Mouse (Mus musculus) liver, adult 2 months (tissue): ENCODE results near the gene Ms4a18. TPM values are rescaled to one million over a fixed set of nuclear protein-coding genes. Genes with fewer than 3 reads are reported as not detected.

Experiments used
- DNase-seq: peaks from one replicate; pipeline ENCODE4 v3.0.0-alpha.2; 2011; ENCODE audit warnings: low read depth, low spot score; ENCODE audit errors: extremely low read depth
- H3K27ac ChIP-seq: fragments of 200-500 bp; replicated peaks from 2 replicates; pipeline ENCODE4 v1.5.1; 2012; ENCODE audit warnings: low read depth, mild to moderate bottlenecking, control low read depth, inconsistent platforms, low read length; ENCODE audit not compliant: insufficient read depth
- H3K27me3 ChIP-seq: fragments of 200-500 bp; 2 replicates; pipeline ENCODE4 v1.6.1; 2012; ENCODE audit warnings: mild to moderate bottlenecking, moderate library complexity, low read length, inconsistent platforms; ENCODE audit not compliant: control insufficient read depth, insufficient read depth
- H3K36me3 ChIP-seq: fragments of 200-500 bp; 2 replicates; pipeline ENCODE4 v1.6.1; 2012; ENCODE audit warnings: low read length, inconsistent platforms; ENCODE audit not compliant: control insufficient read depth, insufficient read depth
- H3K4me1 ChIP-seq: fragments of 200-500 bp; 2 replicates; pipeline ENCODE4 v1.6.1; 2011; ENCODE audit warnings: low read length; ENCODE audit not compliant: control insufficient read depth, insufficient read depth
- H3K4me3 ChIP-seq: fragments of 200-500 bp; 2 replicates; pipeline ENCODE4 v1.5.1; 2011; ENCODE audit warnings: low read depth, mild to moderate bottlenecking, control low read depth, low read length, moderate library complexity; ENCODE audit not compliant: insufficient read depth
- H3K79me2 ChIP-seq: fragments of 200-500 bp; 2 replicates; pipeline ENCODE4 v1.6.1; 2012; ENCODE audit warnings: inconsistent platforms, mild to moderate bottlenecking, low read length, moderate library complexity; ENCODE audit not compliant: control insufficient read depth, insufficient read depth
- H3K9ac ChIP-seq: fragments of 200-500 bp; 2 replicates; pipeline ENCODE4 v1.6.1; 2012; ENCODE audit warnings: low read depth, mild to moderate bottlenecking, control low read depth, inconsistent platforms, low read length
- CTCF ChIP-seq: fragments of 200-500 bp; IDR thresholded peaks from 2 replicates; pipeline ENCODE4 v1.5.1; 2011; ENCODE audit warnings: low read depth, low read length, control low read depth
- POLR2A ChIP-seq: fragments of 200-500 bp; IDR thresholded peaks from 2 replicates; pipeline ENCODE4 v1.6.1; 2011; ENCODE audit warnings: low read length, control low read depth; ENCODE audit not compliant: insufficient read depth; ENCODE audit errors: extremely low read depth
- WGBS: fragments of 180-500 bp; shearing (Covaris S2); methylation state at CpG from one replicate; pipeline ENCODE4 v1.1.7; 2018; 5-methylcytosine and 5-hydroxymethylcytosine counted together
- polyA plus RNA-seq: library from polyadenylated mRNA; depleted of rRNA; stranded (reverse); fragments of >200 nt; gene quantifications from 2 replicates; pipeline ENCODE4 v1.2.3, GENCODE M21; 2012
- total RNA-seq: library from RNA; depleted of rRNA; stranded (reverse); fragments of >200 nt; gene quantifications from 2 replicates; pipeline ENCODE4 v1.2.3, GENCODE M21; 2014

Gene Ms4a18
- total and polyA plus RNA-seq, 2 experiments, result not detected

DNA sequence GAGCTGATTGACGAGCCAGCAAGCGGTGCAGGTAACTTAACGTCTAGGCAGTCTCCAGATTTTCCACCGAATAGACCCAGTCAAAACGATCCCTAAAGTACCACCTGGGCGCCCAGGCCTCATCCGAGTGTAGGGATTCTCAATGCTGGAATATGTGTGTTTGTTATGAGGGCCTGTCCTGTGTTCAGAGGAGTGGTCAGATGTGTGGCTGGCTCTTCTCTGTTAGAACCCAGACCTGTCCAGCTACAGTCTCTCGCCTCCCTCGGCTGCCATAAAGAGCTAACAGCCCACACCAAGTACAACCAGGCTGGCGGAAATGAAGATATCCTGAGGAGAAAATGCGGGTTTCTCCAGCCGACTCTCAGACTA is 57.9 kb downstream of the Ms4a18 start:
- WGBS, result 52% methylated on average over 12 of the region's 12 CpGs

DNA sequence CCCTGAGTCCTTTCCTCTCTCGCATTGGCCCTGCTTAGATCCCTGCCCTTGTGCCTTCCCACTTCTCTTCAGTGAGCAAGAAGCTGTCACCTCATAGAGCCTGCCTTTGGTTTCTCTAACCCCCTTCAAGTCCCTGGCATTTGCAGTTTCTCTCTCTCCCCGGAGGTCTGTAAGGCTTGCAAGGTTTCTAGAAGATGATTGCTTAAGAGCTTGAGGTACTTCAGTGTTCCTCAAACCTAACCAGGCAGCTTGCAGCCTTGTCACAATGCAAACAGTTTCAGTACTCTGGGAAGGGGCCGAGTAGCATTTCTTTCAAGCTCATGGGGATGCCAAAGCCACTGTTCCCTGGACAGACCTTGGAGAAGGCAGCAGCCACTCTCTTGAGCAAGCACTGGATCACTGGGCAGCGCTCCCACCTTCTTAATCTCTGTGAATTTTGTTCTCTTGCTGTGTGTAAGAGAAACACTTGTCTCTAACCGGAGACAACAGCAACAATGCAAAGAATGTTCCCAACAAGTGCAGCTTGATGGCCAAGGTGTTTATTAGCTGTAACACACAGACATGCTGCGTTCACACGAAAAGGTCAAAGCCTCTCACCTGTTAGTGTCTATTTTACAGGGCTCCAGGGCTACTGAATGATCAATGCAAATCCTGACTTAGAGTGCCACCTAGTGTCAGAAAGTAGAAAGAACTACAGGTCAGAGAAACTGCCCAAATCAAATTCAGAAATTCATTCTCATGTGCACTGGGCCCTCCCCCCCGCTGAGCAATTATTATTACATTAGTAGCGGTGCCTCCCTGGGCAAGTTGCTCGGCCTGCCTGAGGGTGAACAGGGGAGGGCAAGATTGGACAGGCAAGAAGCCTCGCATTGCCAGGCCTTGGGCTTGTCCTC is 58.5 kb downstream of the Ms4a18 start:
- DNase-seq, result peak; percentile 62
- Histone ChIP-seq H3K4me3 (no peak overlapping the region), H3K27ac (no peak overlapping the region), H3K79me2 (no peaks in the 10 kb centered on the region), H3K4me1 (no peaks in the 10 kb centered on the region), H3K36me3 (no peaks in the 10 kb centered on the region), H3K27me3 (no peaks in the 10 kb centered on the region), H3K9ac (no peak overlapping the region)
- WGBS, result 30% methylated on average over 11 of the region's 11 CpGs
- TF ChIP-seq POLR2A, result no peak
- TF ChIP-seq CTCF, result peak; percentile 62

More for the DNA sequence above, 57.9 kb downstream of the Ms4a18 start:
- H3K4me3 ChIP-seq, result no peak overlapping the region
- no peaks in the 10 kb centered on the region for H3K27me3 ChIP-seq
- TF ChIP-seq CTCF (no peak), POLR2A (no peak)
- no peak overlapping the region for H3K9ac ChIP-seq
- no peaks in the 10 kb centered on the region for H3K4me1 ChIP-seq
- no peak overlapping the region for H3K27ac ChIP-seq
- H3K79me2 ChIP-seq, result no peaks in the 10 kb centered on the region
- H3K36me3 ChIP-seq, result no peaks in the 10 kb centered on the region
- DNase-seq, result no peak

DNA sequence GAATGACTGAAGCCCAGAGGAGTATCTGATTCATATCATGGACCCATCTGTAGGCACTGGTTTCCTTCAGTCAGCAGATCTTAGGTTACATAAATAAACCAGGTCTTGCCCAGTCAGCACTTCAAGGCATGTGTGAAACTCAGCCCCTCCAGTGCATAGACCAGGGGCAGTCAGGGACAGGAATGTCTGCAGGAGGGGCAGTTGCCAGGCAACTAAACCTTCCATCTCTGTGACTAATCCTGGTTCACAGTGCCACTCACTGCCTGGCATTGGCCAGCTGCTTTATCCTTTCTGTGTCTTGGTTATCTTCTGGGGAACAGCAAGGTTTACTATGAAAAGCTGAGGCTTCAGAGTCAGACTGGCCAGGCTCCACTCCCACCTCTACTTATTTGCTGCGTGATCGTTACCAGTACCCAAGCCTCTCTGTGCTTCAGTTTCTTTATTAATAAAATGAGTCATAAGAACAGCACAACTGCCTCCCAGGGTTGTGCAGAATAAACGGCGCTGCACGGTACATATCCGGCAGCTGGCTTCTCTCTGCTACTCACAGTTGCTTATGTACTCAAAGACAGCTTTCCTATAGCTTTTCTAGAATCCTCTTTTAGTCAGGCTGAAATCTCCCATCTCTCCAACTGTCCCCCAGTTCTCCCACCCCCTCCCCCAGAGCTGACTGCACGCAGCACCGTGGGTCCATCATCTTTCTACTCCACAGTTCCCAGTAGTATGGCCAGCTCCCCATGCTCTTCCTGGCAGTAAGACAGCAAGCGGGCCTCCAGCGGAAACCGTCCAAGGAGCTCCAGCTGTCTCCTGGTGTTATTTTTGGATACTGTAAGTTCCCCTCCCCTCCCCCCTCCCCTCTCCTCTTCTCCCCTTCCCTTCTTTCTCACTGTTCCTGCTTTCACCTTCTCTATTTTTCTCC is 65.6 kb downstream of the Ms4a18 start:
- no peak overlapping the region for H3K4me3 ChIP-seq

DNA sequence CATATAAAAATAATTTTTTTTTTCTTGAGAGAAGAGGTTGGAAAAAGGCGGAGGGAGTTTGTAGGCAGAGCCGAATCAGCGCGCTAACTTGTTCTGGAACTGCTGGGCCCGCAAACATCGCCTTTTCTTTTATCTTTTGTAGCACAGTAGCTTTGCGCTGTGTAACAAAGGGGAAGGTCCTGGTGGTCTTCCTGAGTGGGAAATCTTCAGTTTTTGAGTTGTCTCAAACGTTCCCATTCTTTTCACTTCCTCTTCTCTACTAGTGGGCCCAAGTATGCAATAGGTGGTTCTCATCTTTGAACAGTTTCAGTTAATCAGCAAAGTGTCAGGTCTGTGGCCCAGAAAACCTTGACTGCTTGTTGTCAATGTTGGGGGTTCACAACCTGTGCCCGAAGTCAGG is 68.3 kb downstream of the Ms4a18 start:
- 26% methylated on average over 9 of the region's 9 CpGs for WGBS
- no peaks in the 10 kb centered on the region for H3K27me3 ChIP-seq
- TF ChIP-seq CTCF (no peak), POLR2A (no peak)
- H3K27ac ChIP-seq, result peak overlapping the region; percentile 7; the same call in 1 of the 2 replicates
- no peak overlapping the region; the same call in 1 of the 2 replicates for H3K9ac ChIP-seq
- peaks cover 3% of the 10 kb centered on the region; the same call in 1 of the 2 replicates for H3K36me3 ChIP-seq
- no peak overlapping the region for H3K4me3 ChIP-seq
- peak; percentile 28 for DNase-seq
- H3K4me1 ChIP-seq, result peaks cover 9% of the 10 kb centered on the region
- peaks cover 8% of the 10 kb centered on the region; the same call in 1 of the 2 replicates for H3K79me2 ChIP-seq

More for the DNA sequence above, 65.6 kb downstream of the Ms4a18 start:
- DNase-seq, result no peak
- TF ChIP-seq CTCF, result no peak
- TF ChIP-seq POLR2A, result no peak
- Histone ChIP-seq H3K27me3 (no peaks in the 10 kb centered on the region), H3K27ac (no peak overlapping the region), H3K36me3 (no peaks in the 10 kb centered on the region), H3K4me1 (peaks cover 8% of the 10 kb centered on the region), H3K9ac (no peak overlapping the region), H3K79me2 (peaks cover 8% of the 10 kb centered on the region; the same call in 1 of the 2 replicates)
- WGBS, result 71% methylated on average over 11 of the region's 11 CpGs

DNA sequence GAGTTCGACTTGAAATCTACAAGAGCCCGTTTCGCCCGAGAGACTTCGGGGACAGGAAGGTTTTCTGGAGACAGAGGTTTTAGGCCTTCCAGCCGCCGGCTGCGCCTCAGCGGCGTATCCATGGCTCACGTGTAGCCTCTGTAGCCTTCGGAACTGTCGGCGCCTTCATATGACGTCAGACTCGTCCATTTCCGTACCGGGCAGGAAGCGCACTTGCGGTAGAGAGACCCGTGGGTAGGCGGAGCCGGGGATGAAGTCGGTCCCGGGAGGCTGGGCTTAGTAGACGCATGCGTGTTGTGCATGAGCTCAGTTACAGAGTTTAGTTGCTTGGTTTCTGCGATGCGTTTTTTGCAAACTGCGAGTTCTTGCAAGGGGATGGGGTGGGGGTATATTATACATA is 68.7 kb downstream of the Ms4a18 start, which contains the start of gene Ccdc86:
Ccdc86 (minus strand) TSS at position 155 of the 400 bp plus-strand sequence.
- DNase-seq, result peak; percentile 97
- WGBS, result under 1% methylated on average over 30 of the region's 30 CpGs
- peaks cover 8% of the 10 kb centered on the region; the same call in 1 of the 2 replicates for H3K79me2 ChIP-seq
- TF ChIP-seq POLR2A (peak; percentile 49; the same call in 1 of the 2 replicates), CTCF (no peak)
- H3K9ac ChIP-seq, result peak within 1 kb of the TSS; percentile 72
- no peaks in the 10 kb centered on the region for H3K27me3 ChIP-seq
- peak within 1 kb of the TSS; percentile 7; the same call in 1 of the 2 replicates for H3K27ac ChIP-seq
- H3K4me3 ChIP-seq, result peak within 1 kb of the TSS; percentile 56
- H3K4me1 ChIP-seq, result peaks cover 9% of the 10 kb centered on the region
- H3K36me3 ChIP-seq, result peaks cover 5% of the 10 kb centered on the region; the same call in 1 of the 2 replicates
